Mouse (Mus musculus) limb, embryonic 10.5 days (tissue): ENCODE data around the gene Pik3c2b. TPM values are rescaled to one million over a fixed set of nuclear protein-coding genes. Genes with fewer than 3 reads are reported as not detected.

Source experiments
- DNase-seq: peaks from one replicate; pipeline ENCODE4 v3.0.0-alpha.2; 2017; ENCODE audit warnings: low spot score
- H3K27ac ChIP-seq: fragments of 300-500 bp; sonication (generic); 2 replicates; pipeline ENCODE4 v1.5.1; 2016; ENCODE audit warnings: mild to moderate bottlenecking
- H3K27me3 ChIP-seq: fragments of 300-500 bp; sonication (generic); 2 replicates; pipeline ENCODE4 v1.6.1; 2016; ENCODE audit warnings: low read depth, mild to moderate bottlenecking; ENCODE audit not compliant: poor library complexity, severe bottlenecking
- H3K36me3 ChIP-seq: fragments of 300-500 bp; sonication (generic); 2 replicates; pipeline ENCODE4 v1.6.1; 2016; ENCODE audit warnings: mild to moderate bottlenecking, moderate library complexity
- H3K4me1 ChIP-seq: fragments of 300-500 bp; sonication (generic); 2 replicates; pipeline ENCODE4 v1.6.1; 2016
- H3K4me3 ChIP-seq: fragments of 300-500 bp; sonication (generic); 2 replicates; pipeline ENCODE4 v1.5.1; 2016; ENCODE audit warnings: mild to moderate bottlenecking, moderate library complexity
- H3K9me3 ChIP-seq: fragments of 300-500 bp; sonication (generic); replicated peaks from 2 replicates; pipeline ENCODE4 v1.6.1; 2016; ENCODE audit warnings: mild to moderate bottlenecking
- WGBS: fragments of 180-500 bp; shearing (Covaris S2); methylation state at CpG from one replicate; pipeline ENCODE4 v1.1.7; 2016; 5-methylcytosine and 5-hydroxymethylcytosine counted together
- polyA plus RNA-seq: library from polyadenylated mRNA; unstranded; fragments of >200 nt; fragmentation: Nextera tagmentation; extraction: Ambion mirVana; gene quantifications from 2 replicates; pipeline ENCODE4 v1.2.1, GENCODE M21; 2016

Gene Pik3c2b
- polyA plus RNA-seq, 1 experiment from 2014 or later: 7.4 TPM

GRCm38 (mm10) chr1:133045861-133046440 lies 484 bp downstream of the Pik3c2b start:
- H3K9me3 ChIP-seq: no peaks in the 10 kb centered on the region
- peaks cover 20% of the 10 kb centered on the region for H3K27me3 ChIP-seq
- H3K27ac ChIP-seq: peak overlapping the region; percentile 95
- H3K4me1 ChIP-seq: peaks cover 48% of the 10 kb centered on the region
- peak; percentile 88 for DNase-seq
- under 1% methylated on average over 67 of the region's 71 CpGs for WGBS
- H3K36me3 ChIP-seq: no peaks in the 10 kb centered on the region
- H3K4me3 ChIP-seq: peak overlapping the region; percentile 88

GRCm38 (mm10) chr1:133046441-133046931 lies 1.0 kb downstream of the Pik3c2b start:
- peaks cover 48% of the 10 kb centered on the region for H3K4me1 ChIP-seq
- under 1% methylated on average over 40 of the region's 40 CpGs for WGBS
- no peaks in the 10 kb centered on the region for H3K9me3 ChIP-seq
- H3K27me3 ChIP-seq: peaks cover 20% of the 10 kb centered on the region
- peak; percentile 75 for DNase-seq
- peak overlapping the region; percentile 95 for H3K27ac ChIP-seq
- H3K4me3 ChIP-seq: peak overlapping the region; percentile 88
- H3K36me3 ChIP-seq: no peaks in the 10 kb centered on the region

- peak overlapping the region; percentile 88 for H3K4me3 ChIP-seq
- WGBS: 31% methylated on average over 8 of the region's 8 CpGs
- H3K27me3 ChIP-seq: peaks cover 20% of the 10 kb centered on the region
- peak overlapping the region; percentile 95 for H3K27ac ChIP-seq
- no peaks in the 10 kb centered on the region for H3K9me3 ChIP-seq
- H3K4me1 ChIP-seq: peaks cover 56% of the 10 kb centered on the region
- no peaks in the 10 kb centered on the region for H3K36me3 ChIP-seq
- peak; percentile 40 for DNase-seq
These were observed 2.1 kb downstream of the Pik3c2b start for GRCm38 (mm10) chr1:133047575-133047974.

GRCm38 (mm10) chr1:133048690-133049089 lies 3.2 kb downstream of the Pik3c2b start:
- Histone ChIP-seq H3K27ac (no peak overlapping the region), H3K4me1 (peaks cover 67% of the 10 kb centered on the region), H3K36me3 (no peaks in the 10 kb centered on the region), H3K9me3 (no peaks in the 10 kb centered on the region), H3K4me3 (no peak overlapping the region), H3K27me3 (peaks cover 20% of the 10 kb centered on the region)
- DNase-seq: no peak
- WGBS: 23% methylated on average over 2 of the region's 2 CpGs

- WGBS: 20% methylated on average over 11 of the region's 11 CpGs
- Histone ChIP-seq H3K4me1 (peaks cover 64% of the 10 kb centered on the region), H3K36me3 (no peaks in the 10 kb centered on the region), H3K9me3 (no peaks in the 10 kb centered on the region), H3K4me3 (no peak overlapping the region), H3K27ac (no peak overlapping the region), H3K27me3 (peaks cover 11% of the 10 kb centered on the region; the same call in 1 of the 2 replicates)
- DNase-seq: no peak
These were observed 4.5 kb downstream of the Pik3c2b start for GRCm38 (mm10) chr1:133050001-133050431.

GRCm38 (mm10) chr1:133051829-133052228 lies 6.4 kb downstream of the Pik3c2b start:
- Histone ChIP-seq H3K27ac (no peak overlapping the region), H3K4me3 (no peak overlapping the region), H3K36me3 (no peaks in the 10 kb centered on the region), H3K27me3 (peaks cover 9% of the 10 kb centered on the region; the same call in 1 of the 2 replicates), H3K4me1 (peaks cover 48% of the 10 kb centered on the region), H3K9me3 (no peaks in the 10 kb centered on the region)
- DNase-seq: no peak
- 85% methylated on average over 2 of the region's 2 CpGs for WGBS

- Histone ChIP-seq H3K9me3 (no peaks in the 10 kb centered on the region), H3K4me1 (peaks cover 48% of the 10 kb centered on the region), H3K27ac (no peak overlapping the region), H3K4me3 (no peak overlapping the region), H3K36me3 (no peaks in the 10 kb centered on the region), H3K27me3 (peaks cover under 1% of the 10 kb centered on the region; the same call in 1 of the 2 replicates)
- WGBS: 12% methylated on average over 5 of the region's 5 CpGs
- DNase-seq: no peak
These were observed 7.6 kb downstream of the Pik3c2b start for GRCm38 (mm10) chr1:133053034-133053433.

- Histone ChIP-seq H3K27me3 (no peaks in the 10 kb centered on the region), H3K4me1 (peaks cover 52% of the 10 kb centered on the region), H3K36me3 (no peaks in the 10 kb centered on the region), H3K9me3 (no peaks in the 10 kb centered on the region), H3K4me3 (no peak overlapping the region), H3K27ac (no peak overlapping the region)
- no peak for DNase-seq
- 73% methylated on average over 8 of the region's 8 CpGs for WGBS
These were observed 8.9 kb downstream of the Pik3c2b start for GRCm38 (mm10) chr1:133054326-133054725.

GRCm38 (mm10) chr1:133057345-133058034 lies 12.0 kb downstream of the Pik3c2b start:
- Histone ChIP-seq H3K9me3 (no peaks in the 10 kb centered on the region), H3K36me3 (no peaks in the 10 kb centered on the region), H3K27me3 (no peaks in the 10 kb centered on the region), H3K4me1 (peaks cover 47% of the 10 kb centered on the region), H3K27ac (peak overlapping the region; percentile 68; the same call in 1 of the 2 replicates), H3K4me3 (no peak overlapping the region)
- 51% methylated on average over 7 of the region's 7 CpGs for WGBS
- DNase-seq: no peak

- Histone ChIP-seq H3K27me3 (no peaks in the 10 kb centered on the region), H3K4me1 (peaks cover 35% of the 10 kb centered on the region), H3K36me3 (peaks cover 12% of the 10 kb centered on the region; the same call in 1 of the 2 replicates), H3K9me3 (no peaks in the 10 kb centered on the region), H3K27ac (0 out of 2 replicates have a peak overlapping the region, but pooled peaks have one; percentile 36), H3K4me3 (no peak overlapping the region)
- 20% methylated on average over 2 of the region's 2 CpGs for WGBS
- no peak for DNase-seq
These were observed 14.1 kb downstream of the Pik3c2b start for GRCm38 (mm10) chr1:133059592-133059991.

GRCm38 (mm10) chr1:133060681-133061080 lies 15.2 kb downstream of the Pik3c2b start:
- no peak for DNase-seq
- Histone ChIP-seq H3K27ac (no peak overlapping the region), H3K4me1 (peaks cover 35% of the 10 kb centered on the region), H3K4me3 (no peak overlapping the region), H3K9me3 (no peaks in the 10 kb centered on the region), H3K36me3 (peaks cover 12% of the 10 kb centered on the region; the same call in 1 of the 2 replicates), H3K27me3 (no peaks in the 10 kb centered on the region)
- 62% methylated on average over 4 of the region's 4 CpGs for WGBS

- H3K4me3 ChIP-seq: no peak overlapping the region
- no peaks in the 10 kb centered on the region for H3K27me3 ChIP-seq
- H3K9me3 ChIP-seq: no peaks in the 10 kb centered on the region
- WGBS: 88% methylated on average over 6 of the region's 6 CpGs
- peaks cover 19% of the 10 kb centered on the region for H3K4me1 ChIP-seq
- H3K27ac ChIP-seq: no peak overlapping the region
- DNase-seq: no peak
- H3K36me3 ChIP-seq: peaks cover 28% of the 10 kb centered on the region
These were observed 17.7 kb downstream of the Pik3c2b start for GRCm38 (mm10) chr1:133063164-133063563.

- H3K36me3 ChIP-seq: peaks cover 33% of the 10 kb centered on the region
- H3K9me3 ChIP-seq: no peaks in the 10 kb centered on the region
- DNase-seq: no peak
- WGBS: 63% methylated on average over 5 of the region's 5 CpGs
- H3K4me3 ChIP-seq: no peak overlapping the region
- H3K27me3 ChIP-seq: no peaks in the 10 kb centered on the region
- H3K4me1 ChIP-seq: peaks cover 16% of the 10 kb centered on the region
- peak overlapping the region; percentile 56 for H3K27ac ChIP-seq
These were observed 22.8 kb downstream of the Pik3c2b start for GRCm38 (mm10) chr1:133068268-133068667.
